8 mouse cellular contexts compared by ENCODE assay signal in the genomic region with DNA sequence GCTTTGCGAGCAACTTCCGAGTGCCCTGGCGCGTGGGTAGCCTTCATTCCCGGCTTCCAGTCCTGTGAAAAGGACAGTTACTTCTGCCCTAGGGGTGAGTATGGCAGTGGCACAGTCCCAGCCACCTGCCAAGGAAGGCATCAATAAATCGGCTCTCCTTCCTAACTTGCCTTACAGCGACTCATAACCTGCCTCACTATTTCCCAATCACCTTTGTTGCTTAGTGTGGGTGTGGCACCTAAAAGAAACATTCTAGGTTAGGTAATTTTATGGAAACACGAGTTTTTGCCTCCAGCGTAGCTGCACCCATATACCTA. TPM values are rescaled to one million over a fixed set of nuclear protein-coding genes. Genes with fewer than 3 reads are reported as not detected.
DNase-seq lines count a peak whose midpoint lies in the region; ATAC-seq lines count a peak whose summit lies in the region.

No protein-coding gene starts in this region.

- peaks cover 9% of the 10 kb centered on the region; the same call in 1 of the 2 replicates for H3K36me3 ChIP-seq in kidney, embryonic 16.5 days (ENCODE audit: insufficient read depth, low read length)

- peaks cover 18% of the 10 kb centered on the region for H3K4me1 ChIP-seq in kidney, embryonic 16.5 days (ENCODE audit: insufficient read depth, low read length)
- peaks cover 4% of the 10 kb centered on the region for H3K4me1 ChIP-seq in brown adipose tissue, adult 24 weeks (ENCODE audit: control insufficient read depth, insufficient read depth, insufficient read length, low read length)

- intact Hi-C loops in gastrocnemius, postnatal 36 days (cut with DNase I), result loop anchor here (5.0 kb wide), 1 partner anchor 96 kb away; no protein-coding TSS in a partner anchor

- no peaks in the 10 kb centered on the region for H3K27me3 ChIP-seq in kidney, embryonic 16.5 days (ENCODE audit: insufficient read depth, low read length)

- WGBS in kidney, embryonic 16.5 days, result 10% methylated on average over 9 of the region's 9 CpGs

- no peak for DNase-seq in kidney, adult 9 months
- peak; percentile 29 for DNase-seq in lung, postnatal 25 days (ENCODE audit: low spot score)
- no peak for DNase-seq in urinary bladder, postnatal 10 days (ENCODE audit: low spot score)
- no peak for DNase-seq in gastrocnemius, postnatal 36 days
- no peak for DNase-seq in ovary, postnatal 36 days (ENCODE audit: low spot score)

- H3K4me3 ChIP-seq in kidney, embryonic 16.5 days (ENCODE audit: low read length), result peak overlapping the region; percentile 90
- peak overlapping the region; percentile 87 for H3K4me3 ChIP-seq in brown adipose tissue, adult 24 weeks (ENCODE audit: insufficient read depth, low read depth, low read length)

- peak overlapping the region; percentile 71 for H3K4me2 ChIP-seq in kidney, embryonic 16.5 days (replicated peaks; ENCODE audit: low read depth, low read length)

- peaks cover 6% of the 10 kb centered on the region for H3K9me3 ChIP-seq in kidney, embryonic 16.5 days (ENCODE audit: low read length)

- peak; percentile 28; the same call in 1 of the 2 replicates for ATAC-seq in kidney, embryonic 16.5 days (ENCODE audit: low FRiP score, low TSS enrichment)
- ATAC-seq in granulocyte monocyte progenitor cell, adult 5-6 weeks (replicated peaks; ENCODE audit: poor library complexity, severe bottlenecking), result peak; percentile 33

- H3K9ac ChIP-seq in kidney, embryonic 16.5 days (replicated peaks; ENCODE audit: low read length), result peak overlapping the region; percentile 92

- peak overlapping the region; percentile 86 for H3K27ac ChIP-seq in kidney, embryonic 16.5 days (ENCODE audit: low read length)
- peak overlapping the region; percentile 77 for H3K27ac ChIP-seq in brown adipose tissue, adult 24 weeks (replicated peaks; ENCODE audit: low read depth, low read length)

RNA-seq across cellular contexts. Expression of gene Nck1, which starts 0.6 kb away (rescaled TPM):
- 79.2 and 81.6 TPM in 2 replicates for polyA plus RNA-seq in kidney, embryonic 16.5 days (2015; fragmentation: Nextera tagmentation; extraction: Ambion mirVana)
- 39.8 and 44.1 TPM in 2 replicates for polyA plus RNA-seq in brown adipose tissue, adult 24 weeks (2012; ENCODE audit: insufficient read depth, insufficient read length, missing spikeins)
- total RNA-seq in granulocyte monocyte progenitor cell, adult 5-6 weeks (2014; fragmentation: Nextera tagmentation), result 35.0 and 44.2 TPM in 2 replicates
- total RNA-seq in granulocyte monocyte progenitor cell, adult 5-6 weeks (2017), result 35.5 and 61.4 TPM in 2 replicates
- total RNA-seq in gastrocnemius, postnatal 36 days (2021), result 10 to 100 TPM; 26.3 to 27.3 TPM

RNA-seq across cellular contexts. Expression of gene Slc35g2, which starts 24.3 kb away (rescaled TPM):
- polyA plus RNA-seq in kidney, embryonic 16.5 days (2015; fragmentation: Nextera tagmentation; extraction: Ambion mirVana), result 5.6 and 6.0 TPM in 2 replicates
- not detected in 2 replicates for polyA plus RNA-seq in brown adipose tissue, adult 24 weeks (2012; ENCODE audit: insufficient read depth, insufficient read length, missing spikeins)
- not detected in 2 replicates for total RNA-seq in granulocyte monocyte progenitor cell, adult 5-6 weeks (2014; fragmentation: Nextera tagmentation)
- total RNA-seq in granulocyte monocyte progenitor cell, adult 5-6 weeks (2017), result 4.1 TPM in 1 of 2 replicates, not detected in the other
- total RNA-seq in gastrocnemius, postnatal 36 days (2021), result under 1 TPM; 0.27 to 0.64 TPM

RNA-seq across cellular contexts. Expression of gene Stag1, which starts 51.0 kb away (rescaled TPM):
- polyA plus RNA-seq in kidney, embryonic 16.5 days (2015; fragmentation: Nextera tagmentation; extraction: Ambion mirVana), result 32.1 and 43.4 TPM in 2 replicates
- polyA plus RNA-seq in brown adipose tissue, adult 24 weeks (2012; ENCODE audit: insufficient read depth, insufficient read length, missing spikeins), result 8.2 and 16.9 TPM in 2 replicates
- total RNA-seq in granulocyte monocyte progenitor cell, adult 5-6 weeks (2014; fragmentation: Nextera tagmentation), result 52.0 and 52.2 TPM in 2 replicates
- 95.6 and 99.3 TPM in 2 replicates for total RNA-seq in granulocyte monocyte progenitor cell, adult 5-6 weeks (2017)
- 10 to 100 TPM; 17.8 to 24.4 TPM for total RNA-seq in gastrocnemius, postnatal 36 days (2021)

RNA-seq across cellular contexts. Expression of gene Il20rb, which starts 60.0 kb away (rescaled TPM):
- polyA plus RNA-seq in kidney, embryonic 16.5 days (2015; fragmentation: Nextera tagmentation; extraction: Ambion mirVana), result 0.75 and 1.1 TPM in 2 replicates
- 1.3 TPM in 1 of 2 replicates, not detected in the other for polyA plus RNA-seq in brown adipose tissue, adult 24 weeks (2012; ENCODE audit: insufficient read depth, insufficient read length, missing spikeins)
- total RNA-seq in granulocyte monocyte progenitor cell, adult 5-6 weeks (2014; fragmentation: Nextera tagmentation), result 0.84 and 4.0 TPM in 2 replicates
- total RNA-seq in granulocyte monocyte progenitor cell, adult 5-6 weeks (2017), result 0.13 and 2.0 TPM in 2 replicates
- total RNA-seq in gastrocnemius, postnatal 36 days (2021), result 1 to 10 TPM; 1.5 TPM
